Mouse (Mus musculus) testis, adult 2 months (tissue): ENCODE measurements around the gene Gspt2.

Experiments
- CTCF ChIP-seq: fragments of 200-500 bp; IDR thresholded peaks from 2 replicates; pipeline ENCODE4 v1.5.1; 2012; ENCODE audit warnings: low read depth, mild to moderate bottlenecking, inconsistent platforms, low read length, moderate library complexity; ENCODE audit not compliant: control insufficient read depth, insufficient read depth, insufficient replicate concordance
- POLR2A ChIP-seq: fragments of 200-500 bp; IDR thresholded peaks from 2 replicates; pipeline ENCODE4 v1.6.1; 2012; ENCODE audit warnings: low read depth, mild to moderate bottlenecking, inconsistent platforms, low read length, moderate library complexity; ENCODE audit not compliant: control insufficient read depth

DNA sequence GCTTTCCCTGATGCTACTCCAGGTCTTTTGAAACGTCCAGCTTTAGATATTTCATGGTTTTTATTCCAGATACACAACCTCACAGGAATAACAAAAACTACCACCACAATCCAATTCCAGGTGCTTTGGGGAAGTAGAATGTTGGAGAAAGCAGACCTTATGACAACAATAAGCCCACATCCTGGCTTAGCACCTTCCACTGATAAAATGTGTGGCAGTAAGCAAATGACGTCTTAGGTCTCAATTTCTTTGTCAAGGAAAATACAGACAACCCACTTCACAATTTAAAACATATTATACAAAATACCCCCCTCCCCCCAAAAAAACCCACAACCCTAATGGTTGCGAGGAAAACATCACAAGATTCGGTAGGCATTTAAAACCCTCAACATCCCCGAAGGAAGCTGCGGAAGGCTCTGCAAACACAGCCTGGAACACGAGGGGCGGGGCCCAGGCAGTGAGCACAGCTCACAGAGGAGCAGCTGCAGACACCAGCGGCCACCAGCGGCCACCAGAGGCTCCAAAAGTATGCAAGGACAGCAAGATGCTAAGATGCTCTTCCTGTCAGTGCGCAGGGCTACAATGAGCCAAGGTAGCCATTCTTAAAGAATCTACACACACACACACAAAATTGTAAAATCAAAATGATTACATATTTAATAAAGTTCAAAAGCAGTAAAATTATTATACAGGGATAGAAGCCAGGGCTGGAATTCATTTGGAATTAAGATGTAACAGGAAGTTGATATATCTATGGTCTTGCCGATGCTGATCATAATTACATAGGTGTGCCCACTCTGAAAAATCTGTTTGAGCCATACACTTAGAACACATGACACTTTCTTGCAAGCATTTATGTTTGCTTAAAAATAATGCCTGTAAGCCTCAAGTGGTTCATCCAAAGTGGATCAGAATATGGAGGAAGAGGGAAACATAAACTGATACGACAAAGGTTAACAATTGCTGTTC, 10.8 kb upstream of the Gspt2 start:
- peak; percentile 26; the same call in 1 of the 2 replicates for TF ChIP-seq CTCF
- no peak for TF ChIP-seq POLR2A
